Mouse (Mus musculus): Measurements from ENCODE around the gene Kl. TPM values are rescaled to one million over a fixed set of nuclear protein-coding genes. Genes with fewer than 3 reads are reported as not detected.
A peak's percentile ranks its signal among the peaks of the same experiment; 100 is the strongest.

Kl gene
- polyA plus RNA-seq, 1 experiment from 2014 or later: 1.2 TPM

- Histone ChIP-seq H3K9me3 (ENCODE audit: control insufficient read depth, low read length) (no peaks in the 10 kb centered on the region), H3K9ac (peak overlapping the region; percentile 65), H3K4me3 (replicated peaks; ENCODE audit: low read length) (peak overlapping the region; percentile 52), H3K27me3 (ENCODE audit: control insufficient read depth, insufficient read depth, low read length) (peaks cover 12% of the 10 kb centered on the region), H3K36me3 (replicated peaks; ENCODE audit: control insufficient read depth, insufficient read depth) (no peaks in the 10 kb centered on the region), H3K4me2 (replicated peaks) (peak overlapping the region; percentile 80), H3K4me1 (replicated peaks; ENCODE audit: control insufficient read depth, insufficient read depth, low read length) (peaks cover 10% of the 10 kb centered on the region), H3K27ac (no peak overlapping the region)
- ATAC-seq (ENCODE audit: low FRiP score): peak; percentile 82
- WGBS: 2% methylated on average over 87 of the region's 89 CpGs
- DNase-seq (ENCODE audit: low spot score): peak; percentile 25
These were observed 488 bp downstream of the Kl start for GRCm38 (mm10) chr5:150952669-150953521.

- Histone ChIP-seq H3K4me3 (replicated peaks; ENCODE audit: low read length) (no peak overlapping the region), H3K36me3 (replicated peaks; ENCODE audit: control insufficient read depth, insufficient read depth) (no peaks in the 10 kb centered on the region), H3K9me3 (ENCODE audit: control insufficient read depth, low read length) (no peaks in the 10 kb centered on the region), H3K9ac (no peak overlapping the region), H3K27ac (no peak overlapping the region), H3K4me2 (replicated peaks) (no peak overlapping the region), H3K27me3 (ENCODE audit: control insufficient read depth, insufficient read depth, low read length) (peaks cover 12% of the 10 kb centered on the region), H3K4me1 (replicated peaks; ENCODE audit: control insufficient read depth, insufficient read depth, low read length) (peaks cover 10% of the 10 kb centered on the region)
- 80% methylated on average over 9 of the region's 9 CpGs for WGBS
- no peak for DNase-seq (ENCODE audit: low spot score)
- ATAC-seq (ENCODE audit: low FRiP score): no peak
These were observed 2.4 kb downstream of the Kl start for GRCm38 (mm10) chr5:150954791-150955190.

- Histone ChIP-seq H3K4me1 (replicated peaks; ENCODE audit: control insufficient read depth, insufficient read depth, low read length) (no peaks in the 10 kb centered on the region), H3K4me2 (replicated peaks) (no peak overlapping the region), H3K9ac (no peak overlapping the region), H3K4me3 (replicated peaks; ENCODE audit: low read length) (no peak overlapping the region), H3K27ac (no peak overlapping the region), H3K36me3 (replicated peaks; ENCODE audit: control insufficient read depth, insufficient read depth) (no peaks in the 10 kb centered on the region), H3K27me3 (ENCODE audit: control insufficient read depth, insufficient read depth, low read length) (no peaks in the 10 kb centered on the region), H3K9me3 (ENCODE audit: control insufficient read depth, low read length) (no peaks in the 10 kb centered on the region)
- 91% methylated on average over 1 of the region's 1 CpGs for WGBS
- no peak for DNase-seq (ENCODE audit: low spot score)
- ATAC-seq (ENCODE audit: low FRiP score): no peak
These were observed 7.5 kb downstream of the Kl start for GRCm38 (mm10) chr5:150959861-150960260.

- no peak for DNase-seq (ENCODE audit: low spot score)
- Histone ChIP-seq H3K27ac (no peak overlapping the region), H3K4me3 (replicated peaks; ENCODE audit: low read length) (no peak overlapping the region), H3K27me3 (ENCODE audit: control insufficient read depth, insufficient read depth, low read length) (no peaks in the 10 kb centered on the region), H3K36me3 (replicated peaks; ENCODE audit: control insufficient read depth, insufficient read depth) (no peaks in the 10 kb centered on the region), H3K9ac (no peak overlapping the region), H3K4me2 (replicated peaks) (no peak overlapping the region), H3K9me3 (ENCODE audit: control insufficient read depth, low read length) (no peaks in the 10 kb centered on the region), H3K4me1 (replicated peaks; ENCODE audit: control insufficient read depth, insufficient read depth, low read length) (no peaks in the 10 kb centered on the region)
- WGBS: 80% methylated on average over 1 of the region's 1 CpGs
- ATAC-seq (ENCODE audit: low FRiP score): no peak
These were observed 9.2 kb downstream of the Kl start for GRCm38 (mm10) chr5:150961615-150962014.

GRCm38 (mm10) chr5:150962756-150963155, 10.3 kb downstream of the Kl start:
- H3K27ac ChIP-seq: no peak overlapping the region
- no peak overlapping the region for H3K4me2 ChIP-seq (replicated peaks)
- H3K27me3 ChIP-seq (ENCODE audit: control insufficient read depth, insufficient read depth, low read length): no peaks in the 10 kb centered on the region
- no peaks in the 10 kb centered on the region for H3K9me3 ChIP-seq (ENCODE audit: control insufficient read depth, low read length)
- no peak overlapping the region for H3K9ac ChIP-seq
- DNase-seq (ENCODE audit: low spot score): no peak
- no peak for ATAC-seq (ENCODE audit: low FRiP score)
- H3K36me3 ChIP-seq (replicated peaks; ENCODE audit: control insufficient read depth, insufficient read depth): no peaks in the 10 kb centered on the region
- WGBS: 76% methylated on average over 1 of the region's 1 CpGs
- no peak overlapping the region for H3K4me3 ChIP-seq (replicated peaks; ENCODE audit: low read length)
- H3K4me1 ChIP-seq (replicated peaks; ENCODE audit: control insufficient read depth, insufficient read depth, low read length): no peaks in the 10 kb centered on the region

GRCm38 (mm10) chr5:150967925-150968324, 15.5 kb downstream of the Kl start:
- Histone ChIP-seq H3K27ac (no peak overlapping the region), H3K4me2 (replicated peaks) (no peak overlapping the region), H3K9ac (no peak overlapping the region), H3K36me3 (replicated peaks; ENCODE audit: control insufficient read depth, insufficient read depth) (no peaks in the 10 kb centered on the region), H3K4me3 (replicated peaks; ENCODE audit: low read length) (no peak overlapping the region), H3K27me3 (ENCODE audit: control insufficient read depth, insufficient read depth, low read length) (no peaks in the 10 kb centered on the region), H3K4me1 (replicated peaks; ENCODE audit: control insufficient read depth, insufficient read depth, low read length) (no peaks in the 10 kb centered on the region), H3K9me3 (ENCODE audit: control insufficient read depth, low read length) (no peaks in the 10 kb centered on the region)
- no peak for DNase-seq (ENCODE audit: low spot score)
- 100% methylated on average over 2 of the region's 2 CpGs for WGBS
- no peak for ATAC-seq (ENCODE audit: low FRiP score)

GRCm38 (mm10) chr5:150970551-150970950, 18.1 kb downstream of the Kl start:
- Histone ChIP-seq H3K36me3 (replicated peaks; ENCODE audit: control insufficient read depth, insufficient read depth) (no peaks in the 10 kb centered on the region), H3K27me3 (ENCODE audit: control insufficient read depth, insufficient read depth, low read length) (no peaks in the 10 kb centered on the region), H3K4me2 (replicated peaks) (no peak overlapping the region), H3K4me1 (replicated peaks; ENCODE audit: control insufficient read depth, insufficient read depth, low read length) (no peaks in the 10 kb centered on the region), H3K9ac (no peak overlapping the region), H3K4me3 (replicated peaks; ENCODE audit: low read length) (no peak overlapping the region), H3K9me3 (ENCODE audit: control insufficient read depth, low read length) (no peaks in the 10 kb centered on the region), H3K27ac (no peak overlapping the region)
- no peak for ATAC-seq (ENCODE audit: low FRiP score)
- no peak for DNase-seq (ENCODE audit: low spot score)
- 63% methylated on average over 3 of the region's 3 CpGs for WGBS

- Histone ChIP-seq H3K4me2 (replicated peaks) (no peak overlapping the region), H3K27ac (no peak overlapping the region), H3K9me3 (ENCODE audit: control insufficient read depth, low read length) (no peaks in the 10 kb centered on the region), H3K27me3 (ENCODE audit: control insufficient read depth, insufficient read depth, low read length) (no peaks in the 10 kb centered on the region), H3K4me3 (replicated peaks; ENCODE audit: low read length) (no peak overlapping the region), H3K36me3 (replicated peaks; ENCODE audit: control insufficient read depth, insufficient read depth) (no peaks in the 10 kb centered on the region), H3K4me1 (replicated peaks; ENCODE audit: control insufficient read depth, insufficient read depth, low read length) (no peaks in the 10 kb centered on the region), H3K9ac (no peak overlapping the region)
- DNase-seq (ENCODE audit: low spot score): no peak
- ATAC-seq (ENCODE audit: low FRiP score): no peak
- 56% methylated on average over 6 of the region's 6 CpGs for WGBS
These were observed 18.7 kb downstream of the Kl start for GRCm38 (mm10) chr5:150971126-150971525.

- H3K9ac ChIP-seq: no peak overlapping the region
- H3K4me2 ChIP-seq (replicated peaks): no peak overlapping the region
- ATAC-seq (ENCODE audit: low FRiP score) (no peak), DNase-seq (ENCODE audit: low spot score) (no peak)
- H3K27ac ChIP-seq: no peak overlapping the region
- no peaks in the 10 kb centered on the region for H3K27me3 ChIP-seq (ENCODE audit: control insufficient read depth, insufficient read depth, low read length)
- no peaks in the 10 kb centered on the region for H3K4me1 ChIP-seq (replicated peaks; ENCODE audit: control insufficient read depth, insufficient read depth, low read length)
- H3K9me3 ChIP-seq (ENCODE audit: control insufficient read depth, low read length): no peaks in the 10 kb centered on the region
- 81% methylated on average over 3 of the region's 3 CpGs for WGBS
- H3K36me3 ChIP-seq (replicated peaks; ENCODE audit: control insufficient read depth, insufficient read depth): no peaks in the 10 kb centered on the region
- no peak overlapping the region for H3K4me3 ChIP-seq (replicated peaks; ENCODE audit: low read length)
These were observed 21.8 kb downstream of the Kl start for GRCm38 (mm10) chr5:150974226-150974625.
